Mouse (Mus musculus) midbrain, embryonic 13.5 days (tissue): ENCODE results near the gene Mrps5. TPM values are rescaled to one million over a fixed set of nuclear protein-coding genes. Genes with fewer than 3 reads are reported as not detected.
"Not testable (repeated sequence)": the region's sequence is repeated elsewhere in the genome, so short reads cannot be mapped to it uniquely, and the experiment has no call there.

Experiments used
- ATAC-seq: fragments of 200-750 bp; cut with Nextera tagmentation; 2 replicates; pipeline ENCODE4 v1.8.0; 2017; ENCODE audit warnings: mild to moderate bottlenecking, moderate TSS enrichment, moderate library complexity
- H3K27ac ChIP-seq: fragments of 300-500 bp; sonication (generic); 2 replicates; pipeline ENCODE4 v1.5.1; 2015; ENCODE audit warnings: inconsistent platforms, mild to moderate bottlenecking, moderate library complexity
- H3K27me3 ChIP-seq: fragments of 300-500 bp; sonication (generic); 2 replicates; pipeline ENCODE4 v1.6.1; 2015; ENCODE audit warnings: mild to moderate bottlenecking, inconsistent platforms
- H3K36me3 ChIP-seq: fragments of 300-500 bp; sonication (generic); 2 replicates; pipeline ENCODE4 v1.6.1; 2015; ENCODE audit warnings: mild to moderate bottlenecking, inconsistent platforms
- H3K4me1 ChIP-seq: fragments of 300-500 bp; sonication (generic); replicated peaks from 2 replicates; pipeline ENCODE4 v1.6.1; 2015; ENCODE audit warnings: inconsistent platforms
- H3K4me2 ChIP-seq: fragments of 300-500 bp; sonication (generic); replicated peaks from 2 replicates; pipeline ENCODE4 v1.6.1; 2015; ENCODE audit warnings: moderate library complexity, mild to moderate bottlenecking, inconsistent platforms
- H3K4me3 ChIP-seq: fragments of 300-500 bp; sonication (generic); replicated peaks from 2 replicates; pipeline ENCODE4 v1.5.1; 2015; ENCODE audit warnings: mild to moderate bottlenecking, inconsistent platforms
- H3K9ac ChIP-seq: fragments of 300-500 bp; sonication (generic); replicated peaks from 2 replicates; pipeline ENCODE4 v1.6.1; 2015; ENCODE audit warnings: mild to moderate bottlenecking, inconsistent platforms
- H3K9me3 ChIP-seq: fragments of 300-500 bp; sonication (generic); 2 replicates; pipeline ENCODE4 v1.6.1; 2016; ENCODE audit warnings: mild to moderate bottlenecking, inconsistent platforms
- WGBS: fragments of 180-500 bp; shearing (Covaris S2); methylation state at CpG from one replicate; pipeline ENCODE4 v1.1.7; 2015; 5-methylcytosine and 5-hydroxymethylcytosine counted together
- polyA plus RNA-seq: library from polyadenylated mRNA; unstranded; fragments of >200 nt; fragmentation: Nextera tagmentation; extraction: Ambion mirVana; gene quantifications from 2 replicates; pipeline ENCODE4 v1.2.1, GENCODE M21; 2015

Mrps5 gene
- polyA plus RNA-seq, 1 experiment from 2014 or later = 156 TPM

GRCm38 (mm10) chr2:127584436-127584858 lies 2.6 kb upstream of the Mrps5 start:
- Histone ChIP-seq H3K27ac (no peak overlapping the region), H3K4me2 (peak overlapping the region; percentile 70), H3K4me1 (peaks cover 34% of the 10 kb centered on the region), H3K36me3 (peaks cover 14% of the 10 kb centered on the region), H3K9ac (peak overlapping the region; percentile 83), H3K27me3 (no peaks in the 10 kb centered on the region), H3K4me3 (peak overlapping the region; percentile 71), H3K9me3 (no peaks in the 10 kb centered on the region)
- under 1% methylated on average over 24 of the region's 24 CpGs for WGBS
- ATAC-seq = peak; percentile 88

GRCm38 (mm10) chr2:127587514-127587844 lies 457 bp downstream of the Mrps5 start:
- H3K27me3 ChIP-seq = no peaks in the 10 kb centered on the region
- H3K9me3 ChIP-seq = no peaks in the 10 kb centered on the region
- H3K4me1 ChIP-seq = peaks cover 34% of the 10 kb centered on the region
- peaks cover 18% of the 10 kb centered on the region for H3K36me3 ChIP-seq
- H3K27ac ChIP-seq = peak overlapping the region; percentile 90
- ATAC-seq = peak; percentile 62
- peak overlapping the region; percentile 83 for H3K4me2 ChIP-seq
- H3K4me3 ChIP-seq = peak overlapping the region; percentile 82
- H3K9ac ChIP-seq = peak overlapping the region; percentile 80
- under 1% methylated on average over 22 of the region's 22 CpGs for WGBS

GRCm38 (mm10) chr2:127588897-127589296 lies 1.9 kb downstream of the Mrps5 start:
- H3K4me2 ChIP-seq = peak overlapping the region; percentile 83; the same call in 1 of the 2 replicates

GRCm38 (mm10) chr2:127590204-127590603 lies 3.2 kb downstream of the Mrps5 start:
- H3K9me3 ChIP-seq = no peaks in the 10 kb centered on the region
- 83% methylated on average over 15 of the region's 15 CpGs for WGBS
- peaks cover 41% of the 10 kb centered on the region for H3K36me3 ChIP-seq
- H3K4me1 ChIP-seq = peaks cover 22% of the 10 kb centered on the region
- H3K4me2 ChIP-seq = no peak overlapping the region
- H3K4me3 ChIP-seq = no peak overlapping the region
- no peak overlapping the region for H3K27ac ChIP-seq
- H3K9ac ChIP-seq = no peak overlapping the region
- H3K27me3 ChIP-seq = no peaks in the 10 kb centered on the region
- no peak for ATAC-seq

More at GRCm38 (mm10) chr2:127588897-127589296, 1.9 kb downstream of the Mrps5 start:
- Histone ChIP-seq H3K9ac (no peak overlapping the region), H3K4me1 (peaks cover 28% of the 10 kb centered on the region), H3K27ac (no peak overlapping the region), H3K27me3 (no peaks in the 10 kb centered on the region), H3K36me3 (peaks cover 29% of the 10 kb centered on the region), H3K9me3 (no peaks in the 10 kb centered on the region), H3K4me3 (no peak overlapping the region)
- WGBS = 93% methylated on average over 9 of the region's 9 CpGs
- no peak for ATAC-seq

- Histone ChIP-seq H3K27me3 (no peaks in the 10 kb centered on the region), H3K4me1 (peaks cover 22% of the 10 kb centered on the region), H3K27ac (no peak overlapping the region), H3K4me3 (no peak overlapping the region), H3K36me3 (peaks cover 48% of the 10 kb centered on the region), H3K9me3 (no peaks in the 10 kb centered on the region), H3K4me2 (no peak overlapping the region), H3K9ac (no peak overlapping the region)
- ATAC-seq = no peak
- 82% methylated on average over 4 of the region's 4 CpGs for WGBS
These were observed 3.8 kb downstream of the Mrps5 start for GRCm38 (mm10) chr2:127590840-127591239.

- not testable (repeated sequence) for H3K27ac ChIP-seq, H3K27me3 ChIP-seq, H3K4me3 ChIP-seq, H3K9me3 ChIP-seq, ATAC-seq, H3K4me2 ChIP-seq, H3K9ac ChIP-seq, H3K4me1 ChIP-seq
- peaks cover 81% of the 10 kb centered on the region for H3K36me3 ChIP-seq
- 95% methylated on average over 6 of the region's 8 CpGs for WGBS
These were observed 16.4 kb downstream of the Mrps5 start for GRCm38 (mm10) chr2:127603383-127603782.

GRCm38 (mm10) chr2:127605203-127605602 lies 18.2 kb downstream of the Mrps5 start:
- Histone ChIP-seq H3K36me3 (peaks cover 63% of the 10 kb centered on the region), H3K4me3 (no peak overlapping the region)
- ATAC-seq = no peak

GRCm38 (mm10) chr2:127608234-127608633 lies 21.2 kb downstream of the Mrps5 start:
- 50% methylated on average over 3 of the region's 3 CpGs for WGBS
- ATAC-seq = 0 out of 2 replicates have a peak, but pooled peaks have one; percentile 30

More at GRCm38 (mm10) chr2:127605203-127605602, 18.2 kb downstream of the Mrps5 start:
- Histone ChIP-seq H3K27me3 (no peaks in the 10 kb centered on the region), H3K9ac (no peak overlapping the region), H3K4me1 (0 out of 2 replicates have a peak, but pooled peaks cover 3% of the 10 kb centered on the region), H3K9me3 (no peaks in the 10 kb centered on the region), H3K27ac (no peak overlapping the region), H3K4me2 (no peak overlapping the region)
- 89% methylated on average over 3 of the region's 3 CpGs for WGBS

GRCm38 (mm10) chr2:127608986-127609385 lies 22.0 kb downstream of the Mrps5 start:
- Histone ChIP-seq H3K27me3 (no peaks in the 10 kb centered on the region), H3K4me2 (no peak overlapping the region), H3K4me3 (no peak overlapping the region), H3K9me3 (no peaks in the 10 kb centered on the region), H3K9ac (no peak overlapping the region), H3K36me3 (peaks cover 30% of the 10 kb centered on the region), H3K4me1 (0 out of 2 replicates have a peak, but pooled peaks cover 3% of the 10 kb centered on the region), H3K27ac (no peak overlapping the region)
- 5% methylated on average over 5 of the region's 5 CpGs for WGBS
- 0 out of 2 replicates have a peak, but pooled peaks have one; percentile 34 for ATAC-seq

More at GRCm38 (mm10) chr2:127608234-127608633, 21.2 kb downstream of the Mrps5 start:
- no peaks in the 10 kb centered on the region for H3K27me3 ChIP-seq
- H3K9ac ChIP-seq = no peak overlapping the region
- no peak overlapping the region for H3K4me2 ChIP-seq
- peaks cover 35% of the 10 kb centered on the region for H3K36me3 ChIP-seq
- H3K27ac ChIP-seq = no peak overlapping the region
- H3K4me3 ChIP-seq = no peak overlapping the region
- H3K4me1 ChIP-seq = 0 out of 2 replicates have a peak, but pooled peaks cover 3% of the 10 kb centered on the region
- H3K9me3 ChIP-seq = no peaks in the 10 kb centered on the region

- Histone ChIP-seq H3K4me2 (no peak overlapping the region), H3K27me3 (no peaks in the 10 kb centered on the region), H3K4me1 (0 out of 2 replicates have a peak, but pooled peaks cover 3% of the 10 kb centered on the region), H3K4me3 (no peak overlapping the region), H3K9ac (no peak overlapping the region), H3K9me3 (no peaks in the 10 kb centered on the region), H3K36me3 (peaks cover 6% of the 10 kb centered on the region), H3K27ac (no peak overlapping the region)
- WGBS = 88% methylated on average over 4 of the region's 4 CpGs
- no peak for ATAC-seq
These were observed 24.4 kb downstream of the Mrps5 start for GRCm38 (mm10) chr2:127611386-127611785.

GRCm38 (mm10) chr2:127612288-127612687 lies 25.3 kb downstream of the Mrps5 start:
- H3K4me3 ChIP-seq = no peak overlapping the region
- no peak for ATAC-seq
- H3K27ac ChIP-seq = no peak overlapping the region
- no peaks in the 10 kb centered on the region for H3K36me3 ChIP-seq
- no peaks in the 10 kb centered on the region for H3K9me3 ChIP-seq
- no peaks in the 10 kb centered on the region for H3K27me3 ChIP-seq
- no peak overlapping the region for H3K4me2 ChIP-seq
- H3K4me1 ChIP-seq = 0 out of 2 replicates have a peak, but pooled peaks cover 3% of the 10 kb centered on the region
- no peak overlapping the region for H3K9ac ChIP-seq
- 89% methylated on average over 4 of the region's 4 CpGs for WGBS

- Histone ChIP-seq H3K4me2 (no peak overlapping the region), H3K9ac (no peak overlapping the region), H3K4me3 (no peak overlapping the region), H3K27me3 (no peaks in the 10 kb centered on the region), H3K36me3 (no peaks in the 10 kb centered on the region), H3K4me1 (no peaks in the 10 kb centered on the region), H3K9me3 (no peaks in the 10 kb centered on the region), H3K27ac (no peak overlapping the region)
- ATAC-seq = no peak
- 86% methylated on average over 3 of the region's 3 CpGs for WGBS
These were observed 32.3 kb downstream of the Mrps5 start for GRCm38 (mm10) chr2:127619311-127619710.

- Histone ChIP-seq H3K4me3 (no peak overlapping the region), H3K27ac (no peak overlapping the region), H3K4me2 (no peak overlapping the region), H3K9ac (no peak overlapping the region), H3K27me3 (no peaks in the 10 kb centered on the region), H3K36me3 (no peaks in the 10 kb centered on the region), H3K4me1 (no peaks in the 10 kb centered on the region), H3K9me3 (no peaks in the 10 kb centered on the region)
- ATAC-seq = no peak
- WGBS = 63% methylated on average over 3 of the region's 3 CpGs
These were observed 35.0 kb downstream of the Mrps5 start for GRCm38 (mm10) chr2:127622065-127622464.
